Mouse (Mus musculus) small intestine, adult 2 months (tissue): ENCODE results near the gene D630039A03Rik.

Experiments used
- CTCF ChIP-seq: fragments of 200-500 bp; IDR thresholded peaks from 2 replicates; pipeline ENCODE4 v1.5.1; 2012; ENCODE audit warnings: low read depth, mild to moderate bottlenecking, control low read depth, inconsistent platforms, low read length, moderate library complexity, mixed read lengths; ENCODE audit not compliant: insufficient replicate concordance, insufficient read length; ENCODE audit errors: extremely low read depth
- POLR2A ChIP-seq: fragments of 200-500 bp; IDR thresholded peaks from 2 replicates; pipeline ENCODE4 v1.6.1; 2012; ENCODE audit warnings: low read depth, mild to moderate bottlenecking, control low read depth, inconsistent platforms, low read length, moderate library complexity

GRCm38 (mm10) chr4:57861166-57861565 is 54.9 kb downstream of the D630039A03Rik start:
- TF ChIP-seq CTCF (no peak), POLR2A (no peak)
